Mouse (Mus musculus) adrenal gland, adult 18-20 months (tissue): ENCODE measurements around the gene A930009A15Rik. TPM values are rescaled to one million over a fixed set of nuclear protein-coding genes. Genes with fewer than 3 reads are reported as not detected.

ENCODE experiments used
- DNase-seq, 2 experiments: peaks; one replicate each; pipeline ENCODE4 v3.0.0; 2021 to 2022; ENCODE audit warnings: low spot score in 2 of 2
- long read RNA-seq, 2 experiments: library from polyadenylated mRNA; stranded (forward); transcript quantifications; one replicate each; pipeline ENCODE4 v2.0.0; 2021
- total RNA-seq, 2 experiments: library from RNA; stranded (reverse); gene quantifications; 1 replicate in 1 of 2; 2 replicates in 1 of 2; pipeline ENCODE4 v1.2.3; 2021

A930009A15Rik gene
- not detected for total RNA-seq
- long read RNA-seq, experiment 1: 0 reads
- long read RNA-seq, experiment 2: 0 reads

GRCm38 (mm10) chr10:115569712-115570491 lies at the start of gene A930009A15Rik:
Gene A930009A15Rik (plus strand): TSS chr10:115569986.
- DNase-seq: no peak

GRCm38 (mm10) chr10:115520200-115521080 lies 49.3 kb upstream of the A930009A15Rik start:
- DNase-seq: no peak

- no peak for DNase-seq
Measured at GRCm38 (mm10) chr10:115521081-115521451, 48.7 kb upstream of the A930009A15Rik start.

GRCm38 (mm10) chr10:115528892-115529291 lies 40.9 kb upstream of the A930009A15Rik start:
- DNase-seq: no peak

- no peak for DNase-seq
Measured at GRCm38 (mm10) chr10:115529768-115530167, 40.0 kb upstream of the A930009A15Rik start.

- DNase-seq: no peak
Measured at GRCm38 (mm10) chr10:115530746-115531145, 39.0 kb upstream of the A930009A15Rik start.

GRCm38 (mm10) chr10:115542917-115543316 lies 26.9 kb upstream of the A930009A15Rik start:
- no peak for DNase-seq

GRCm38 (mm10) chr10:115550253-115550652 lies 19.5 kb upstream of the A930009A15Rik start:
- DNase-seq: no peak

- DNase-seq: no peak
Measured at GRCm38 (mm10) chr10:115551069-115551468, 18.7 kb upstream of the A930009A15Rik start.

- no peak for DNase-seq
Measured at GRCm38 (mm10) chr10:115553352-115554113, 16.3 kb upstream of the A930009A15Rik start.

GRCm38 (mm10) chr10:115555191-115555765 lies 14.5 kb upstream of the A930009A15Rik start:
- DNase-seq: no peak

- DNase-seq: no peak
Measured at GRCm38 (mm10) chr10:115556738-115557242, 13.0 kb upstream of the A930009A15Rik start.

GRCm38 (mm10) chr10:115561136-115561880 lies 8.5 kb upstream of the A930009A15Rik start:
- no peak for DNase-seq

- no peak for DNase-seq
Measured at GRCm38 (mm10) chr10:115562911-115563686, 6.7 kb upstream of the A930009A15Rik start.

GRCm38 (mm10) chr10:115563961-115564360 lies 5.8 kb upstream of the A930009A15Rik start:
- no peak for DNase-seq

- DNase-seq: no peak
Measured at GRCm38 (mm10) chr10:115570577-115570976, 791 bp downstream of the A930009A15Rik start.

- no peak for DNase-seq
Measured at GRCm38 (mm10) chr10:115571317-115571716, 1.5 kb downstream of the A930009A15Rik start.

- no peak for DNase-seq
Measured at GRCm38 (mm10) chr10:115571734-115572440, 2.1 kb downstream of the A930009A15Rik start.
